Mouse (Mus musculus) forebrain, embryonic 15.5 days (tissue): ENCODE measurements around the gene Vmn1r36. TPM values are rescaled to one million over a fixed set of nuclear protein-coding genes. Genes with fewer than 3 reads are reported as not detected.
"Not testable (repeated sequence)": the region's sequence is repeated elsewhere in the genome, so short reads cannot be mapped to it uniquely, and the experiment has no call there.

Experiments
- ATAC-seq: fragments of 200-750 bp; cut with Nextera tagmentation; replicated peaks from 2 replicates; pipeline ENCODE4 v1.8.0; 2017; ENCODE audit warnings: mild to moderate bottlenecking, moderate TSS enrichment, moderate library complexity
- H3K27ac ChIP-seq: fragments of 300-500 bp; sonication (generic); replicated peaks from 2 replicates; pipeline ENCODE4 v1.5.1; 2015; ENCODE audit warnings: mild to moderate bottlenecking, inconsistent platforms
- H3K27me3 ChIP-seq: fragments of 300-500 bp; sonication (generic); 2 replicates; pipeline ENCODE4 v1.6.1; 2015; ENCODE audit warnings: inconsistent platforms
- H3K36me3 ChIP-seq: fragments of 300-500 bp; sonication (generic); 2 replicates; pipeline ENCODE4 v1.6.1; 2015; ENCODE audit warnings: mild to moderate bottlenecking, inconsistent platforms
- H3K4me1 ChIP-seq: fragments of 300-500 bp; sonication (generic); 2 replicates; pipeline ENCODE4 v1.6.1; 2015; ENCODE audit warnings: inconsistent platforms
- H3K4me2 ChIP-seq: fragments of 300-500 bp; sonication (generic); replicated peaks from 2 replicates; pipeline ENCODE4 v1.6.1; 2015; ENCODE audit warnings: mild to moderate bottlenecking, inconsistent platforms
- H3K4me3 ChIP-seq: fragments of 300-500 bp; sonication (generic); 2 replicates; pipeline ENCODE4 v1.5.1; 2015; ENCODE audit warnings: mild to moderate bottlenecking, inconsistent platforms
- H3K9ac ChIP-seq: fragments of 300-500 bp; sonication (generic); replicated peaks from 2 replicates; pipeline ENCODE4 v1.6.1; 2015; ENCODE audit warnings: mild to moderate bottlenecking, inconsistent platforms
- H3K9me3 ChIP-seq: fragments of 300-500 bp; sonication (generic); 2 replicates; pipeline ENCODE4 v1.6.1; 2016; ENCODE audit warnings: inconsistent platforms
- WGBS: fragments of 180-500 bp; shearing (Covaris S2); methylation state at CpG from one replicate; pipeline ENCODE4 v1.1.7; 2015; ENCODE audit warnings: mixed read lengths; 5-methylcytosine and 5-hydroxymethylcytosine counted together
- polyA plus RNA-seq: library from polyadenylated mRNA; unstranded; fragments of >200 nt; fragmentation: Nextera tagmentation; extraction: Ambion mirVana; gene quantifications from 2 replicates; pipeline ENCODE4 v1.2.1, GENCODE M21; 2015

Gene Vmn1r36
- not detected in 2 replicates for polyA plus RNA-seq

DNA sequence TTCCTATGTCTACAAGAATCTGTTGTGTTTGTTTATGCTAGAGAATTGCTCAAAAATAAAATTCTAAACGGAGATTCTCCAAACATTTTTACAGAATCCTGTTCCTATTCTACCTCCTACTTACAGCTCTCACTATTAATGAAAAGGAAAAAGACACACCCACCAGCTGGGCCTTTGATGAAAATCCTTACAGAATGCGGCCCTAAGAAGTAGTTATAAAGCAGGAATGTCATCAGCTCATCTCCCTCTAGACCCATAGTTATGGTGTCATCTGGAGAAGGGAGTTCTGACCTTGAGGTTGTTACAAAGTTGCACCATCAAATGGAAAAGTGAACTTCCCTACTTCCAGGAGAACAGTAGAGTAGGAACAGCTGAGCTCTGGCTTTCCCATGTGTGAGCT lies at the start of gene Vmn1r36:
TSS of gene Vmn1r36 (minus strand) at position 101 of the 400 bp plus-strand sequence.
- H3K4me3 ChIP-seq, H3K27me3 ChIP-seq, H3K27ac ChIP-seq, H3K36me3 ChIP-seq, H3K9ac ChIP-seq, H3K4me2 ChIP-seq, H3K9me3 ChIP-seq, H3K4me1 ChIP-seq, ATAC-seq: not testable (repeated sequence)
- 63% methylated on average over 2 of the region's 2 CpGs for WGBS

DNA sequence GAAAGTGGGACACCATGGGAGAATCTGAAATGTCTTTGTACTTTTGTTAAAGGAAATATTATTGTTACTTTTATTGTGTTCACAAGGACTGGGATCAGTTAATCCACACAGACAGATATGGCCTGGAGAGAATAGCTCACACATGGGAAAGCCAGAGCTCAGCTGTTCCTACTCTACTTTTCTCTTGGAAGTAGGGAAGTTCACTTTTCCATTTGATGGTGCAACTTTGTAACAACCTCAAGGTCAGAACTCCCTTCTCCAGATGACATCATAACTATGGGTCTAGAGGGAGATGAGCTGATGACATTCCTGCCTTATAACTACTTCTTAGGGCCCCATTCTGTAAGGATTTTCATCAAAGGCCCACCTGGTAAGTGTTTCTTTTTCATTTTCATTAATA lies 10.1 kb upstream of the Vmn1r36 start, which contains the start of gene Vmn1r37:
TSS of gene Vmn1r37 (plus strand) at position 301 of the 400 bp plus-strand sequence.
- H3K4me2 ChIP-seq, H3K4me1 ChIP-seq, ATAC-seq, H3K9me3 ChIP-seq, H3K9ac ChIP-seq, H3K27me3 ChIP-seq, H3K36me3 ChIP-seq, H3K4me3 ChIP-seq, H3K27ac ChIP-seq: not testable (repeated sequence)

DNA sequence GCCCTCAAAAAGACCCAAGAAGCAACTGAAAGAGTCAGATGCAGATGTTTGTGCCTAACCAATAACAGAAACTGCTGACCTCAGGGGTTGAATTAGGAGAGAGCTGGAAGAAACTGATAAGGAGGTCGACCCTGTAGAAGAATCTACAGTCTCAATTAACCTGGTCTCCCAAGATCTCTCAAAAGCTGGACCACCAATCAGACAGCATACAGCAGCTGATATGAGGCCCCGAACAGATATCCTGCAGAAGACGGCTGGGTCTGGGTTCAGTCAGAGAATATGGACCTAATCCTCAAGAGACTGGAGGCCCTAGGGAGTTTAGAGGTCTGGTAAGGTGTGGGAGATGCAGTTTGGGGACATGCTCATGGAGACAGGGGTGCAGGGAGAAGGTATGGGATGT lies 5.1 kb downstream of the Vmn1r36 start:
- H3K36me3 ChIP-seq: no peaks in the 10 kb centered on the region
- H3K27me3 ChIP-seq: no peaks in the 10 kb centered on the region
- 83% methylated on average over 3 of the region's 3 CpGs for WGBS
- no peaks in the 10 kb centered on the region for H3K9me3 ChIP-seq
- ATAC-seq: no peak
- H3K4me1 ChIP-seq: no peaks in the 10 kb centered on the region
- H3K4me2 ChIP-seq: no peak overlapping the region
- H3K4me3 ChIP-seq: no peak overlapping the region
- H3K9ac ChIP-seq: no peak overlapping the region
- H3K27ac ChIP-seq: no peak overlapping the region

GRCm38 (mm10) chr6:66708901-66709300 lies 10.1 kb downstream of the Vmn1r36 start:
- H3K4me3 ChIP-seq: no peak overlapping the region
- no peak for ATAC-seq
- no peaks in the 10 kb centered on the region for H3K9me3 ChIP-seq
- H3K27me3 ChIP-seq: no peaks in the 10 kb centered on the region
- no peak overlapping the region for H3K9ac ChIP-seq
- no peaks in the 10 kb centered on the region for H3K36me3 ChIP-seq
- H3K4me2 ChIP-seq: no peak overlapping the region
- H3K27ac ChIP-seq: no peak overlapping the region
- no peaks in the 10 kb centered on the region for H3K4me1 ChIP-seq

GRCm38 (mm10) chr6:66685806-66686205 lies 33.2 kb downstream of the Vmn1r36 start, which contains the start of gene Vmn1r35:
TSS of gene Vmn1r35 (minus strand) at chr6:66685906.
- Histone ChIP-seq H3K36me3 (no peaks in the 10 kb centered on the region), H3K27ac (no peak within 1 kb of the TSS), H3K9ac (no peak within 1 kb of the TSS), H3K4me2 (no peak within 1 kb of the TSS), H3K4me1 (no peaks in the 10 kb centered on the region), H3K9me3 (no peaks in the 10 kb centered on the region), H3K27me3 (no peaks in the 10 kb centered on the region), H3K4me3 (no peak within 1 kb of the TSS)
- ATAC-seq: no peak
- 90% methylated on average over 3 of the region's 3 CpGs for WGBS

Other genes starting within 250 kb of the Vmn1r36 start
- 44.3 and 47.7 TPM in 2 replicates for gene Mad2l1, start 183.8 kb downstream of the Vmn1r36 start, polyA plus RNA-seq
- 0.09 and 0.11 TPM in 2 replicates for gene Vmn1r32, start 159.1 kb downstream of the Vmn1r36 start, polyA plus RNA-seq
- not detected in 2 replicates for gene Vmn1r33, start 100.9 kb downstream of the Vmn1r36 start, polyA plus RNA-seq
- gene Vmn1r34, start 75.3 kb downstream of the Vmn1r36 start, polyA plus RNA-seq: not detected in 2 replicates
- gene Vmn1r35, start 33.3 kb downstream of the Vmn1r36 start, polyA plus RNA-seq: not detected in 2 replicates
- not detected in 2 replicates for gene Vmn1r37, start 10.2 kb upstream of the Vmn1r36 start, polyA plus RNA-seq
- gene Vmn1r38, start 63.5 kb upstream of the Vmn1r36 start, polyA plus RNA-seq: not detected in 2 replicates
- gene Vmn1r39, start 91.4 kb upstream of the Vmn1r36 start, polyA plus RNA-seq: not detected in 2 replicates
- gene Gng12, start 177.2 kb upstream of the Vmn1r36 start, polyA plus RNA-seq: 22.2 and 28.1 TPM in 2 replicates